Mouse (Mus musculus) stomach, embryonic 16.5 days (tissue): ENCODE data around the gene Fam241b. TPM values are rescaled to one million over a fixed set of nuclear protein-coding genes. Genes with fewer than 3 reads are reported as not detected.

Experiments
- ATAC-seq: fragments of 200-750 bp; cut with Nextera tagmentation; 2 replicates; pipeline ENCODE4 v1.8.0; 2017; ENCODE audit warnings: moderate number of reproducible peaks, moderate TSS enrichment; ENCODE audit not compliant: insufficient read depth, low FRiP score
- H3K27ac ChIP-seq: fragments of 300-500 bp; sonication (generic); 2 replicates; pipeline ENCODE4 v1.5.1; 2014; ENCODE audit warnings: low read length
- H3K27me3 ChIP-seq: fragments of 300-500 bp; sonication (generic); 2 replicates; pipeline ENCODE4 v1.6.1; 2014; ENCODE audit warnings: low read length, control low read depth, mixed read lengths; ENCODE audit not compliant: control insufficient read depth, insufficient read depth
- H3K36me3 ChIP-seq: fragments of 300-500 bp; sonication (generic); 2 replicates; pipeline ENCODE4 v1.6.1; 2014; ENCODE audit warnings: low read length; ENCODE audit not compliant: control insufficient read depth, insufficient read depth
- H3K4me1 ChIP-seq: fragments of 300-500 bp; sonication (generic); 2 replicates; pipeline ENCODE4 v1.6.1; 2014; ENCODE audit warnings: low read length, control low read depth, mixed read lengths; ENCODE audit not compliant: control insufficient read depth, insufficient read depth
- H3K4me2 ChIP-seq: fragments of 300-500 bp; sonication (generic); 2 replicates; pipeline ENCODE4 v1.6.1; 2014; ENCODE audit warnings: low read depth, low read length, mixed read lengths
- H3K4me3 ChIP-seq: fragments of 300-500 bp; sonication (generic); replicated peaks from 2 replicates; pipeline ENCODE4 v1.5.1; 2014; ENCODE audit warnings: mild to moderate bottlenecking, low read length
- H3K9ac ChIP-seq: fragments of 300-500 bp; sonication (generic); 2 replicates; pipeline ENCODE4 v1.6.1; 2014; ENCODE audit warnings: low read length
- H3K9me3 ChIP-seq: fragments of 300-500 bp; sonication (generic); replicated peaks from 2 replicates; pipeline ENCODE4 v1.6.1; 2016; ENCODE audit warnings: low read length, control low read depth; ENCODE audit not compliant: control insufficient read depth
- WGBS: fragments of 180-500 bp; shearing (Covaris S2); extraction: QIAGEN DNeasy Blood & Tissue Kit; methylation state at CpG from one replicate; pipeline ENCODE4 v1.1.7; 2014; 5-methylcytosine and 5-hydroxymethylcytosine counted together
- polyA plus RNA-seq: library from polyadenylated mRNA; unstranded; fragments of >200 nt; fragmentation: Nextera tagmentation; extraction: Ambion mirVana; gene quantifications from 2 replicates; pipeline ENCODE4 v1.2.1, GENCODE M21; 2015

The Fam241b gene
- polyA plus RNA-seq, result 18.0 and 21.6 TPM in 2 replicates

DNA sequence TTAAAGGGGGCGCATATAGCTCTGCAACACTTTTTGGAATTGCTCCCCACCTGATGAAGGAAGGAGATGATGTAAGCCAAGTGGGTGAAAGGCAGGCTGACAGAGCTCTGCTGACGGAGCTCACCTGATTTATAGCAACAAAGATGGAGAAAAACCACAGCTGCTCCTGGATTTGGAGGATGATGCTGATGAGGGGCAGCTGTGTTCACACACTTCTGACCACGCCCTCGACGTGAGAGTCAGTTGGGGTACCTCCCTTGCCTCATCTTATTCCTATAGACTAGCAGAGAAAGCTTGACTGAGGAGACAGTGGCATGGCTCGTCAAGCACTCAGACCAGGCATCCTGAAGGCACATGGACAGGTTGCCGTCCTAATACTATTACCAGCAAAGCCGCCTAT, at the start of gene Fam241b:
Gene Fam241b, minus strand, starts transcription at position 101 of the 400 bp plus-strand sequence.
- no peak within 1 kb of the TSS for H3K4me2 ChIP-seq
- WGBS, result 46% methylated on average over 8 of the region's 8 CpGs

DNA sequence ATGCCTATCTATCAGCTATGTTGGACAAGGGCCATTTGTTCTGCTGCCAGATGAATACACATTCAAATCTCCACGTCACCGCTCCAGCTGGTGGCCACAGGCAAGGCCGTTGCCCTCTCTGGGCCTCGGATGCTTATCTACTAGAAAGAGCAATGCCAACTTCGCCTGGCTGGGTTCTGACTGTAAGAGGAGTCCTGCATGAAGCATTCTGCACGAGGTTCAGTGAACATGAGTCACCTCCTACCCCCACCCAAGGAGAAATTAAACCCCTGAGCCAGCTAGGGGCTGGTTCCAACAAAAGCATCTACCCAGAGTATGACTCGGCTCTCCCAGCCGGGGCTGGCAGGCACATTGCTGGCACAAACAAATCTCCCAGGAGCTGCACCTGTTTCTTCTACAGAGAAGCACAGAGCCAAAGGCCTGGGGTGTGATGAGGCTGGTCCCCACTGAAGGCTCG, 49.0 kb upstream of the Fam241b start:
- Histone ChIP-seq H3K36me3 (no peaks in the 10 kb centered on the region), H3K9ac (no peak overlapping the region; the same call in 1 of the 2 replicates), H3K27ac (peak overlapping the region; percentile 8; the same call in 1 of the 2 replicates), H3K4me1 (0 out of 2 replicates have a peak, but pooled peaks cover 6% of the 10 kb centered on the region), H3K4me2 (no peak overlapping the region), H3K4me3 (no peak overlapping the region), H3K27me3 (no peaks in the 10 kb centered on the region), H3K9me3 (no peaks in the 10 kb centered on the region)
- 52% methylated on average over 9 of the region's 9 CpGs for WGBS
- peak; percentile 37; the same call in 1 of the 2 replicates for ATAC-seq

More for the DNA sequence above, at the start of gene Fam241b:
- no peaks in the 10 kb centered on the region for H3K36me3 ChIP-seq
- no peaks in the 10 kb centered on the region for H3K27me3 ChIP-seq
- no peak within 1 kb of the TSS for H3K27ac ChIP-seq
- H3K9me3 ChIP-seq, result no peaks in the 10 kb centered on the region
- no peak for ATAC-seq
- no peak within 1 kb of the TSS for H3K4me3 ChIP-seq
- no peaks in the 10 kb centered on the region for H3K4me1 ChIP-seq
- H3K9ac ChIP-seq, result no peak within 1 kb of the TSS

DNA sequence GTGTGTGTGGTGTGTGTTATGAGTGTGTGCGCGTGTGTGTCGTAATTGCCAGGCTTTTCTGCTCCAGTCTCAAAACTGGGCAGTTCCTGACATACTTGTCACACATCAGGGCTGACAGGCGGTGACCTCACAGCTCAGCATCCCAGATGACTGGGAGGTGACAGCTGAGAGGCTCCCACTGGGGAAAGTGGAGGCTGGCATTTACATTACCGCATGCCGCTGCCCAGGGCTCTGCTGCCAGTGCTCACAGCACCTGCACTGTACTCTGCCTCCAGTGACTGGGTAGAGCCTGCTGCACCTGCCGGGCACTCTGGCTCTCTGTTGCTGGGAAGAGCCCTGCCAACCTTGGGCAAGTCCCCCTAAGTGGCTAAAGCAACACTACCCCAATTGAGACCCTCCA, 47.1 kb upstream of the Fam241b start:
- Histone ChIP-seq H3K4me2 (no peak overlapping the region), H3K27ac (no peak overlapping the region), H3K27me3 (no peaks in the 10 kb centered on the region), H3K36me3 (no peaks in the 10 kb centered on the region), H3K9me3 (no peaks in the 10 kb centered on the region), H3K9ac (no peak overlapping the region), H3K4me1 (0 out of 2 replicates have a peak, but pooled peaks cover 6% of the 10 kb centered on the region), H3K4me3 (no peak overlapping the region)
- ATAC-seq, result no peak
- WGBS, result 91% methylated on average over 7 of the region's 7 CpGs

DNA sequence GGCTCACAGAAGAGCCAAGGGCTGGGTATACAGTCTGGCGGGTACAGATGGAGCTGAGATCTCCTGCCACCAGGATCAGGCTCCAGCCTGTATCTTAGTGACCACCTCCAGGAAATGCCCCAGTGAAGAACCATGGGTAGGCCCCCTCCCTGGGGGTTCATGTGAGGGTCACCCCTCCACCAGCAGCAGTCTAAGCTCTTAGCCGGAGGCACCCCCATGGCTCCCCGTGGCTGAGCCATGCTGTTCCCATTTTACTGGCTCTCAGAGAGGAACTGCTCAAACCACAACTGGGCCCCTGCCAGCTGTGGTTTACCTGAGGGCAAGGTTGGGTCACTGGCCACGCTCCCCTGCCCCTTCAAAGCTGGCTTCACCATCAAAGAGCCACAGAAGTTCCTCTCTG, 46.2 kb upstream of the Fam241b start:
- WGBS, result 76% methylated on average over 4 of the region's 4 CpGs
- no peak for ATAC-seq
- Histone ChIP-seq H3K9me3 (no peaks in the 10 kb centered on the region), H3K27me3 (no peaks in the 10 kb centered on the region), H3K36me3 (no peaks in the 10 kb centered on the region), H3K27ac (no peak overlapping the region), H3K4me3 (no peak overlapping the region), H3K9ac (no peak overlapping the region), H3K4me2 (no peak overlapping the region), H3K4me1 (0 out of 2 replicates have a peak, but pooled peaks cover 6% of the 10 kb centered on the region)

DNA sequence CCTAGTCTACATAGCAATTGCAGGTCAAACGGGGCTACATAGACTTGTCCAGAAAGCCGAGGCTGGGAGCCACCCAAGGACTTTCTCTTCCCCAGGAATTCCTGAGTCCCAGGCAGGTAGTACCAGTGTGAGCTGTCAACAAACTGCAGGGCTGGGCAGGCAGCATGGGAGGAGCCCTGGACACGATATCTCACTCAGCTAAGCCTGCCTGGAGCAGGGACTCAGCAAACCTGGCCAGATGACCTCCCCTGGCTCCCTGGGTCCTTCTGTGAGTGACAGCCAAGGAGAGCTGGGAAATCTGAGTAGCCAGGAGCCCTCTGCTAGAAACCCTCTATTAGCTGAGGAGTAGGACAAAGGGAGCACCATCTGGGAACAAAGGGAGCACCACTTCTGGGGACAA, 45.6 kb upstream of the Fam241b start:
- Histone ChIP-seq H3K9me3 (no peaks in the 10 kb centered on the region), H3K36me3 (no peaks in the 10 kb centered on the region), H3K9ac (no peak overlapping the region), H3K27ac (no peak overlapping the region), H3K4me3 (no peak overlapping the region), H3K27me3 (no peaks in the 10 kb centered on the region), H3K4me2 (no peak overlapping the region), H3K4me1 (0 out of 2 replicates have a peak, but pooled peaks cover 6% of the 10 kb centered on the region)
- ATAC-seq, result peak; percentile 38; the same call in 1 of the 2 replicates
- WGBS, result 40% methylated on average over 3 of the region's 3 CpGs

DNA sequence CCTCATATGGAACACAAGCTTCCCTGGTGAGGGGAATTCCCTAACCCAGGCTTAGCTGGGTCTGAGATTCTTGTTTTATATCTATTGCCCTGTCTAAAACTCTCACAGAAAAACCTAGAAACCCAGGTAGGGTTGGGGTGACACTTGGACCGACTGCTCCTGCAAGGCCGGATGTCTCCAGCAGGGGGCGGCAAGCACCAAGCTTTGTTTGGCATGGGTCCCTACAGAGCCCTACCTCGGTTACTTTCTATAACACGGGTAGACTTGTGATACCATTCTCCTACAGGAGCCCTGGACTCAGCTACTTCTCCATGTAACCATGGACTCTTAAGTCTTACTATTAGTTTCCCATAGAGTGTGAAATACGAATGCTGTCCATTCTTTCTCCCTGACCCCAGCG, 43.2 kb upstream of the Fam241b start:
- WGBS, result 20% methylated on average over 7 of the region's 7 CpGs
- peak; percentile 27; the same call in 1 of the 2 replicates for ATAC-seq

DNA sequence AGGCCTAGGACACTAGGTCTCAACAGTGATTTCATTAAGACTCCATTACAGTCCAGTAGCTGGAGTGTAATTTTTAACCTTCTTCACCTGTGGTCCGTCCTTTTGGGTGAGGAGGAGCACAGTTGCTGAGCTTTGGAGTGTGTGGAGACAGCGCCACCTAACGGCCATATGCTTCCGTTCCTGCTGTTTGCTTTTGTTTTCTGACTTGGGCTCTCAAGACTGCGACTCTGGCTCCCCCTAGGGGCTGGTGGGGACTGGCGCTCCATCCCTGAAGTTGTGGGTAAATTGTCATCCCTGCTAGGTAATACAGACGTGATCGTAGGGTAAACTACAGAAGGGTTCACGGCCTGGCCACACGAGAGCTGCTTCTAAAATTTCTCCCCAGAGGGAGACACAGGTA, 39.3 kb upstream of the Fam241b start:
- Histone ChIP-seq H3K36me3 (no peaks in the 10 kb centered on the region), H3K27me3 (no peaks in the 10 kb centered on the region), H3K27ac (no peak overlapping the region), H3K4me1 (no peaks in the 10 kb centered on the region), H3K4me3 (no peak overlapping the region), H3K9ac (no peak overlapping the region), H3K4me2 (no peak overlapping the region), H3K9me3 (no peaks in the 10 kb centered on the region)
- peak; percentile 54; the same call in 1 of the 2 replicates for ATAC-seq
- WGBS, result 1% methylated on average over 10 of the region's 10 CpGs

More for the DNA sequence above, 43.2 kb upstream of the Fam241b start:
- no peak overlapping the region for H3K9ac ChIP-seq
- no peak overlapping the region for H3K27ac ChIP-seq
- no peak overlapping the region for H3K4me3 ChIP-seq
- no peaks in the 10 kb centered on the region for H3K4me1 ChIP-seq
- no peaks in the 10 kb centered on the region for H3K9me3 ChIP-seq
- no peak overlapping the region for H3K4me2 ChIP-seq
- no peaks in the 10 kb centered on the region for H3K27me3 ChIP-seq
- no peaks in the 10 kb centered on the region for H3K36me3 ChIP-seq

DNA sequence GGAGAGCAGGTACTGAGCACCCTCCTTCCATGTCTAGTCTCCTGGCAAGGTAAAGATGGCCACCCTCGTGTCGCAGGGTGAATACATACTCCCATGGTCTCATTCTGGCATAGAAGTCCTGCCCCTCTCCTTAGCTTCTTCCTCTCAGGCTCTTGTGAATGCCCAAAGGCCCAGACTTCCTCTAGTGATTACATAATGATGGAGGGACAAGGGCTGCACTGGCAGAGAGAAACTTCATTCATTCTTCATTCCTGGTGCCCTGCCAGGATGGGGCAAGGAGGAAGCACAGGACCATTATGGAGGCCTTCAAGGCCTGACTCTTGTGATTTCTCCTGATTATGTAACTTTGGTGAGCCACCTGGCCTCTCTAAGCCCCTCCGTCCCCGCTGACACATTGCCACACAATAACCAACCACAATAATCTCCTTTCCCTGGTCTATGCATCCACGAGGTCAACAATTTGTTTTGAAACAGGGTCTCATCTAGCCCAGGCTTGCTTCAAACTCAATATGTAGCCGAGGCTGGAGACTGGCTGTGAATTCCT, 38.8 kb upstream of the Fam241b start:
- H3K9ac ChIP-seq, result no peak overlapping the region
- no peak overlapping the region for H3K4me2 ChIP-seq
- H3K27me3 ChIP-seq, result no peaks in the 10 kb centered on the region
- no peak overlapping the region for H3K4me3 ChIP-seq
- H3K36me3 ChIP-seq, result no peaks in the 10 kb centered on the region
- H3K4me1 ChIP-seq, result no peaks in the 10 kb centered on the region
- ATAC-seq, result no peak
- H3K27ac ChIP-seq, result no peak overlapping the region
- WGBS, result 72% methylated on average over 6 of the region's 6 CpGs
- no peaks in the 10 kb centered on the region for H3K9me3 ChIP-seq

DNA sequence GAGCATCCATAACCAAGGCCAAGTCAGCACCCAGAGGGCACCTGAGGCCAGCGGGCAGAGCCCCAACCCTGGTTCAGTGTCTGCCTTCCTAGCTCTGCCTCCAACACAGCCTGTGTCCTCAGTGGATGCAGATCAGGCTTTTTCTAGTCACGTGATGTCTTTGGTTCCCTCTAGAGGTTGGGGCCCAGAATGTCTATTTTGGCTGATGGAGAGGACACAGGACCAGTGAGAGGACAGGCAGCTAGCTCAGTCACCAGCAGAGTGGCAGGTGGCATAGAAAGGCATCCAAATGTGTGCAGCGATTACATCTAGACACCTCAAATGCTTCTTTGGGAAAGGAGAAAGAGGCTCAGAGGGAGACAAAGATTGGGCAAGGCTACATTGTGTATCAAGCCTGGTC, 38.0 kb upstream of the Fam241b start:
- ATAC-seq, result no peak
- H3K27ac ChIP-seq, result no peak overlapping the region
- H3K9ac ChIP-seq, result no peak overlapping the region
- H3K4me2 ChIP-seq, result no peak overlapping the region
- 60% methylated on average over 3 of the region's 3 CpGs for WGBS
- H3K36me3 ChIP-seq, result no peaks in the 10 kb centered on the region
- no peaks in the 10 kb centered on the region for H3K4me1 ChIP-seq
- H3K27me3 ChIP-seq, result no peaks in the 10 kb centered on the region
- no peaks in the 10 kb centered on the region for H3K9me3 ChIP-seq
- no peak overlapping the region for H3K4me3 ChIP-seq
